Mouse (Mus musculus) adipocyte (in vitro differentiated cells): Measurements from ENCODE around the gene Chp2.

Experiments
- DNase-seq: peaks from one replicate; pipeline ENCODE4 v3.0.0-alpha.2; 2016; ENCODE audit warnings: low spot score

The Chp2 gene

DNA sequence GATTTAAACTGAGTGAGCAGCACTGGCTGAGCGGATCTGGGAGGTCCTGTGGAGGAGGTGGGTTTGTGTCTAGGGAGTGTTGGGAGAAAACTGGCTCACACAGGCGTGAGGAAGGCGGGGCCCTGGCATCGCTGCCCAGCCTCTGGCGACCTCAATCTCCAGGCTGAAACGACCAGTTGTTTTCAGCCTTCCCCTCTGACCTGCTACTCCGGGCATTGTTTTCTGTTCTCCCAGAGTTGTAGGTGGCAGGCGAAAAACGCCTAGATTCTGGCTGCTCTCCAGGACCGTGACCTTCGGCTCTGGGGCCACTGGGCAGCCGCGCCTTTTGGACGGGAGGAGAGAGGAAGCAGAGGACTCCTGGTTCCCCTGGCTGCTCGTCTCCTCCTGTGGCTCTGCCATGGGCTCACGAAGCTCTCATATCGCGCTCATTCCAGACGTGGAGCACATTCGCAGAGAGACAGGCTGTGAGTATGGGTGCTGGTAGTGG is at the start of gene Chp2:
Gene Chp2 (plus strand): TSS at position 182 of the 487 bp plus-strand sequence.
- DNase-seq = peak; percentile 55

DNA sequence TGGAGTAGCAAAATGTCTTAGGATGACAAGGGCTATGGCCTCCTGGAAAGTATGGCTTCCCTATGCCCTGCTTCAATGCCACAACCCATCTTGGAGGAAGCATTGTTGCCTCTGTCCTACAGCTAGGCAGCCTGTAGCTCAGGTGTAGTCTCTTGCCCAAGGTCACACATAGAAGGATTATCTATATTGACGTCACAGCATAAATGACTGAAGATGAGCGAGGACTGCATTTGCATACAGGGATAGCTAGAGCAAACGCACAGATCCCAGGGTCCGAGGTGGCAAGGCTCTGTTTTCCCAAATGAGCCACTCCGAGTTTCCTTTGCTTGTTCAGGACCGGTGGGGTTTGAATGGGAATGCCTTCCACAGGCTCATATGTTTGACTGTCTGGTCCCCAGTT is 48.6 kb upstream of the Chp2 start:
- no peak for DNase-seq

DNA sequence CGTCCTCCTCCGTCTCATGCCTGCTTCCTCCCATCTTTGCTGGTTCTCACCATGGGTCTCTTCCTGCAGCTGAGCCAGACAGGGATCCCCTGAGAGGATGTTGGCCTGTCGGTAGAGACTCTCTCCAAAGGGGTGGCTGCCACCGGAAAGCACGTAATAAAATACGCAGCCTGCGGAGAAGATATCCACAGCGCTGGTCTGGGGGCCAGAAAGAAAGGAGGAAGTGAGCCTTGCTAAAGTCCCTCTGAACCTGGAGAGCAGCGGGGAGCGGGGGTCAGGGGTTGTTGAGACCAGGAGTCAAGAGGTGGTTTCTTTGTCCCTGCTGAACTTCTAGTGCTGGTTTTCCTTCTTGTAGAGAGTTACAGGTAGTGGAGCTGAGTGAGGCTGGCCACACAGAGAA is 47.7 kb upstream of the Chp2 start:
- no peak for DNase-seq

DNA sequence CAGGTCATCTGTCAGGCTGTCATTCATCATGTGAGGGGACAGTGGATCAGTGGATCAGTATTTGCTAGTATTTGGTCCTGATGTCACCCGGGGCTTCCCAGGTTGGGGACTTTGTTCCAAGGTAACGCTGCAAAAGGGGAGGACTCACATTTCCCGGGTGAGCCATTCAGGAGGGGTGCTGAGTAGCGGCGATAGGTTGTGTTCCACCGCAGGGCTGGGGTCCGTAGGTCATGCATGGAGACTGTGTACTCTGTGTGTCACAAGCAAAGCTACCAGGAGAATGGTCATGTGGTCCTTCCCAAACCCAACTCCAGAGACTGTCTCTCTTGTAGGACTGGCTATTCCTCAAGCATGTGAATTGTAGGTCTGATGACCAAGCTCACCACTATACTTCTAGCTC is 38.6 kb upstream of the Chp2 start:
- DNase-seq = no peak

DNA sequence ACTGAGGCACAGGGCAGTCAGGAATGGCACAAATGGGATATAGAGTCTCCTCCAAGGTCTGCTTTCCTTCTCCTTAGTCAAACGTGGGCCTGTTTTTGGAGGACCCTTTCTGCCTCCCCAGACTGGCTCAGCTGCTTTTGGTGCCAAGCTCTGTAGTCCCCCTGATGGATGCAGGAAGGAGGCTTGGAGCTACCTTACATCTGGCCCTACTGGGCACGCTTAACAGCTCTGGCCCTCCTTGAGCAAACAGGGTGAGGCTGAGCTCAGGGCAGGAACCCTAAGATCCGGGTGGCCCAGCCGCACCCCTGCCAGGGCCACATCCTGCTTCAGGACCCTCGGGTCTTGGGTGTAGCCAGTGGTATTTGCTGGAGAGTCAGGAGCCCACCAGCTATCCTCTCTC is 34.7 kb upstream of the Chp2 start:
- no peak for DNase-seq

DNA sequence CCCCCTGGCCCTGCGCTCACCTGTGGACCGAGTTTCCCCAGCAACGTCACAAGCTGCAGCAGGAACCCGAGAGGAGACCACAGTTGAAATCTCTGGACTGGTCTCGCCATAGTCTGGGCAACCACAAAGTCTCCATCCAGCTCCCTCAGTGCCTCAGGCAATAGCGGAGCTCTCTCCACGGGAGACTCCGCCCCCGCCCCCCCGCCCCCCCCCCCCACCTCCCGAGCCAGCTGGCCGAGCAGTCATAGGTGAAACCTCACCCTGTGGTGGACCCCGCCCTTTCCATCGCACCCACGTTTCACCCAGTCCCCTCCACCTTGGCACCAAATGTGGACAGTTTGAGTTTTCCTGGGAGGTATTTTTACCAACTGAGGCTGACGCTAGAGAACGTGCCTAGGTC is 33.3 kb upstream of the Chp2 start, which contains the start of gene Ern2:
Gene Ern2 (minus strand): TSS at position 165 of the 400 bp plus-strand sequence.
- DNase-seq = no peak

DNA sequence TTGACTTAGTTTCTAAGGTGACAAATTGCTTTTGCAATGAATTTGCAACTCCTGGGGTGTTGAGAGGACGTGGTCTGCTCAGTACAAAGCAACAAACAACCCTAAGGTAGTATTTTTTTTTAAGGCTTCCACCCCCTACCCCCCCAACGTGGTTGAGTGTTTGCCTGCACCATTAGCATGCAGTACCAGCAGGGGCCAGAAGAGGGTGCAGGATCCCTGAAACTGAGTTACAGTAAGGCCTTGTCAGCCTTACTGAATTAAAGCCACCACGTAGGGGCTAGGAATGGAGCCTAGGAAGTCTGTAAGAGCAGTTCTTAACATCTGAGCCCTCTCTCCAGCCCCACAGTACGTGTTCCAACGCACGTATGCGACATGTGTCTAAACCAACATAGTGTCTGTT is 29.8 kb upstream of the Chp2 start:
- peak; percentile 16 for DNase-seq

DNA sequence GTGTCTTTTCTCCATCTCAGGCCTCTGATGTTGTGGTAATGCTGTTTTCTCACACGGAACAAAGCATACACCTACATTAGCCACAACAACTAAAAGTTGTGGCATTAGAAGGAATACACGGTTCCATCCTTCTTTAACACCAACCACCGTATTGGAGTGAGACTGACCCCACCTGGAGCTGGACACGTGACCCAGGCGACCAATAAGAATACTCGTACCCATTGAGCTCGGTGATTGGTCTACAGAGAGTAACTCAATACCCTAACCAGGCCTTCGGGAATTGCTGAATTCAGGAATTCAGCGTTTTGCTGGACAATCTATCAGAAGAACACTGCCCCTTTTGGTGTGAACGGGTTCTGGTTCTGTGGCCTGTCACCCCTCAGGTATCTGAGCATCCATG is 28.2 kb upstream of the Chp2 start:
- DNase-seq = no peak

DNA sequence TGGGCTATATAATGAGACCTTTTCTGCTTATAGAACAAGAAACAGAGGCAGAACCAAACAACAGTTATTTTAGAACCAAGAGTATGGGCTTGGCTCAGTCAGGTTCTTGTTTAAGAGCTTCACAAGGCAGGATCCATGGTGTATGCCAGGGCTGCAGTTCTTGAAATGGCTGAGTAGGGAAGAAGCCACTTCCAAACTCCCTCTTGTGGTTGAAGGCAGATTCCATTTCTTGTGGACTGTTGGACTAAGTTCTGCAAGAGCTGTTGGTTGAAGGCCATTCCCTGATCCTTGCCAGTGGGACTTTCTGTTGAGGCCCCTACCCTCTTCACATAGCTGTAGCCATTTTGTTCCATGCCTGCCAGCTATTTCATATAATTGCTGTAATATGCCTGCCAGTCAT is 25.4 kb upstream of the Chp2 start:
- DNase-seq = peak; percentile 65

DNA sequence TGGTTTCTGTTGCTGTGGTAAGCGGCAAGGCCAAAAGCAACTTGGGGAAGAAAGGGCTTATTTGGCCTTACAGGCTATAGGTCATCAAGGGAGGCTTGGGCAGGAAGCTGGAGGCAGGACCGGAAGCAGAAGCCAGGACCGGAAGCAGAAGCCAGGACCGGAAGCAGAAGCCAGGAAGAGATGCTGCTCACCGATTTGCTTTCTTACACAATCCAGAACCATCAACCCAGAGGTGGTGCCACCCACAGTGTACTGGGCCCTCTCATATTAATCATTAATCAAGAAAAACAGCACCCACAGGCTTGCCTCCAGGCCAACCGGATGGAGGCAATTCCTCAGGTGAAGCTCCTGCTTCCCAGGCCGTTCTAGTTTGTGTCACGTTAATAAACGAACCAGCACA is 22.5 kb upstream of the Chp2 start:
- no peak for DNase-seq

DNA sequence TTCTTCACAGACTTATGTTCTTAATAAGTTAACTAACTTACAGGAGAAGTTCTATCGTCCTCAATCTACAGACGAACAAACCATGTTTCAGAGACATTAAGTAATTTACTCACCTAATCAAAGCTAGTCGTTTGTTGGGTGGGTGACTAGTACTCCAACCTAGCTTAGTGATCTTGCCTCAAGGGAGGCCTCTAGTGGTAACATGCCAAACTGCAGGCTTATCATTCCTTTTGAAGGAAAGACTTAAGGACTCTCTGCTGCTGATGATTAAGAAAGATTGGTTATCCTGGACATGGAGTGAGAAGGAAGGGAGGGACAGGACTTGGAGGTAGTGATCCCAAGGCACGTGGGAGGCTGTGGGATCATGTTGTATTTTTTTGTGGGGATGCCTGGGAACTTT is 22.0 kb upstream of the Chp2 start:
- DNase-seq = peak; percentile 51

DNA sequence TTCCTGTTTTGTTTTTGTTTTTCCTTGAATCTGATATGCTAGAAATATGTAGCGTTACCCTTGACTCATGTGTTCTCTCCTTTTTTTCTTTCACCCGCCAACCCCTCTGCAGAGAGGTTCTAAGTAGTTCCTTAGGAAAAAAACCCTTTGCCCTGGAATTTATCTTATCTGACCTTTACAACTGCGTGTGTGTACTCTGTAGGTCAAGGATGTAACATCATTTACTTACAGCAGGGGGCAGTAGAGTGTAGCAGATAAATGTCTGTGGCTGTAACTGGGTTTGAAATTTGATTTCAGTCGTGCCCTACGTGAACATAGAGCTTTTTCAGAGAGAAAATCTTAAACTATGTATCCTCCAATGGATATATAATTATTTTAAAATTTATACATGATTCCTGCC is 20.0 kb upstream of the Chp2 start:
- DNase-seq = peak; percentile 31

DNA sequence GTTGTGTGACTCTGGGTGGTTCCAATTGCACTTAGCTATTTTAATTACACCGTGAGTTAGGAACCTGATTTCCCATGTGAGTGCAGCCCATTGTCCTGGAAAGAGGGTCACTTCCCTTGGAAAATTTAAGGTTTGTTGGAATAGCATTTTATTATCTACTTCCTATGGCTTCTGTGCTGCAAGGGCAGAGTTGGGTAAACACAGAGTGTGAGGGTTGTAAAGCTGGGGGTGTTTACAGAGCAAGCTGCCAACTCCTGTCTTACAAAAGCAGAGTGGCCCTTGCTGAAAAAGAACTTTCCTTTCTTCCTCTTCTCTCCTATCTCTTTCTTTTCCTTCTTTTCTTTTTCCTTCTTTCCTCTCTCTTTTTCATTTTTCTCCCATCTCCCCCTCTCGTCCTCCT is 15.4 kb upstream of the Chp2 start:
- DNase-seq = no peak

DNA sequence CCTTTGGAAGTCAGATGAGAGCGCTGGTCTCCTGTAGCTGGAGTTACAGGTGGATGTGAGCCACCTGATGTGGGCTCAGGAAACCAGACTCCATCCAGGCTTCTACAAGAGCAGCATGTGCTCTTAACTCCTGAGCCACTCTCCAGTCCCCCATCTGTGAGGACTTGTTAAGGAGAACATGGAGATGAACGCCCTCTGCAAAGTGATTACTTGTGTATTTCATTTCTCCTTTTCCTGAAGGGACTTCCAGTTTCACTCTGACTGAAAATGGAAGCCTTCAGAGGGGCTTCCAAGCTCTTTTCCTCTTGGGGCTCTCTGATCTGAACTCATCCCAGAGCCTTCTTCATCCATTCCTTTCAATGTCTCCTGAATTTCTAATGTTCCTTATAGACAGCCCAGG is 13.2 kb upstream of the Chp2 start:
- no peak for DNase-seq

DNA sequence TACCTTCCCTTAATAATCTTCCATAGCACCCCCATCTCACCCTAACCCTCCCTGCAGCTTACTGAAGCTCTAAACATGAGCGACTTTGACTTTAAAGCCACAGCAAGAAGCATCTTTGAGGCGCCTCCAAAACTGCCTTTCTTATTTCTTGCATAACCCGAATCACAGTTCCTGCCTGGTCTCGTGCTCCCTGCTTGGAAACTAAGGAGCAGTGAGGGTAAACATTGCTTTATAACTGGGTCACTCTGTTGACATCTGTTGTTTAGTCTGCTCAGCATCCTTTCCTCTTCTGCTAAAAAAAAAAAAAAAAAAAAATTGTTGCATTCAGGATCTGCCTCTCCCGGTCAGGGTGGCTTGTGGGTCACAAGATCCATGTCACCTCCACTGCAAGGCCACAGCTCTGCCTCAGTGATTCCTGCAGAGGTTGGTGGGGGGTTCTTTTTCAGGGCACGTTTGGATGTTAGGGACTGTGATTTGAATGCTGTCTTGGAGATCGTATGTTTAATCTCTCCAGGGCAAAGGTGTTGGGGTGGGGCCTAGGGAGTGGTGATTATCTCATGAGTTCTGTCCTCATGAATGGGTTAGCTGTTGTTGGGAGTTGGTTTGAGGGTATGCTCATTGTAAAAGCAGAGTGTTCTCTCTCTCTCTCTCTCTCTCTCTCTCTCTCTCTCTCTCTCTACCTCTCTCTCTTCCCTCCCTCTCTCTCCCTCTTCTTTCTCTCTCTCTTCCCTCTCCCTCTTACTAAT is 10.8 kb upstream of the Chp2 start:
- no peak for DNase-seq

DNA sequence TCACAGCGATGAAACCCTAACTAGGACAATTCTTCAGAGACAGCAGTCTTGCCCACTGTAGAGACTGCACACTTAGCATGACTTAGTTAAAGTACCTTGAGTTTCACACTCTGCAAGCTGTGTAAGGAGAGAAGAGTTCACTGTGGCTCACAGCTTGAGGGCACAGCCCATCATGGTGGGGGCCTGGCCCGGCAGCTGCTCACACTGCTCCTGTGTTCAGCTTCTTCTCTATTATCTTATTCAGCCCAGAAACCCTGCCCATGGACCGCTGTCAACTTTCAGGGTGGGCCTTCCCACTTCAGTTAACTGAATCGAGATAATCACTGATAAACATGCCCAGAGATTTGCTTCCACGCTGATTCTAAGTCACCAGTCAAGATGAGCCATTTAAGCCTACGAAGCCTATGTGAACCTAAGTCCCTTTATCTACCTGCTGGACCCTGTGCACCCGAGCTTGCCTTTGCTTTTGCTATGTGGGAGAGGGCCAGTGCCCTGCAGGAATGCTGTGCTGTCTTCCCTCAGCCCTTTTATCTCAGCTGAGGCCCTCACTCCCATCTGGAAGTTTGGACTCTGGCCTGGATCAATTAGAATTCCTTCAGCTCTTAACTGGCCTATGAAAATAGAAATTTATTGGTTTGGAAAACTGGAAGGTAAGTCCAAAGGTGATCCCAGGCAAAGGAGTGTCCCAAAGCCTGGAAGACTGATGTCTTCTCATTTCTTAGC is 6.9 kb downstream of the Chp2 start:
- no peak for DNase-seq

DNA sequence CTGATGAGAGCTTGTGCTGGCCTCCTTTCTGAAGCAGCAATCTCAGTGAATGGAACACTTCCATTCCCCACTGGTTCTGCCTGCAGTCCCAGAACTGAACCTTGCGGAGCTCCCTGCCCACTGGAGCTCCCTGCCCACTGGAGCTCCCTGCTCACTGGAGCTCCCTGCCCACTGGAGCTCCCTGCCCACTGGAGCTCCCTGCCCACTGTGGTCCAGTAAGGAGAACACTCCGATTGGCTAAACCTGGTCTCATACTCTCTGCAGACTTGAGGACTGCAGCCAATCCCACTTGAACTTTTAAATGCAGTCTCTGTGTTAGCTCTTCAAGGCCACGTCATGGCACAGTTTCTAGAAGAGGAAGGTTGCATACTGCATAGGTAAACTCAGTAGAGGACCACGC is 7.4 kb downstream of the Chp2 start:
- DNase-seq = no peak

DNA sequence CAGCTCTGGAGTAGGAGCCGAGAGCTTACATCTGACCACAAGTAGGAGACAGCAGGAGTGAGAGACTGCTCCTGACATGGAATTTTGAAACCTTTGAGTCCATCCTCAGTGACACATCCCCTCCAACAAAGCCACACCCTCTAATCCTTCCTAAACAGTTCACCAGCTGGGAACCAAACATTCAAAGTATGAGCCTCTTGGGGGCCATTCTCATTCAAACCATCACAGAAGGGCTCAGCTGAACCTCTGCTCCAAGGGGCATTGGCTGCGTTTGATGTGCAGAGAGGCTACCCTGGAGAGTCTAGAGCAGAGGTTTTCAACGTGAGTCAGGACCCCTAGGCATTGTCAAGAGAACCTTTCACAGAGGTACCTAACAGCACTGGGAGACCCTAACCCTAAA is 10.0 kb downstream of the Chp2 start:
- DNase-seq = no peak

DNA sequence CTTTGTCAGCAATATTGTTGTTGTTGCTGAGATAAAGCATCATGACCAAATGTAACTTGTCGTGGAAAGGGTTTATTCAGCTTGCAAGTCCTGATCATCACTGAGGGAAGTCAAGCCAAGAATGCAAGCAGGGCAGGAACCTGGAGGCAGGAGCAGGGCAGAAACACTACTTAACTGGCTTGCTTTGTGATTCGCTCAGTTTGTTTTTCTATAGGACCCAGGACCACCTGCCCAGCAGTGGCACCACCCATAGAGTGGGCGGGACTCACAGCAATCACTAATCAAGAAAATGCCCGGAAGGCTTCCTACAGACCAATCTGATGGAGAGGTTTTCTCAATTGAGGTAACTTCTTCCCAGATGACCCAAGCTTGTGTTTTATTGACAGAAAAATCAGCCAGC is 10.6 kb downstream of the Chp2 start:
- no peak for DNase-seq

DNA sequence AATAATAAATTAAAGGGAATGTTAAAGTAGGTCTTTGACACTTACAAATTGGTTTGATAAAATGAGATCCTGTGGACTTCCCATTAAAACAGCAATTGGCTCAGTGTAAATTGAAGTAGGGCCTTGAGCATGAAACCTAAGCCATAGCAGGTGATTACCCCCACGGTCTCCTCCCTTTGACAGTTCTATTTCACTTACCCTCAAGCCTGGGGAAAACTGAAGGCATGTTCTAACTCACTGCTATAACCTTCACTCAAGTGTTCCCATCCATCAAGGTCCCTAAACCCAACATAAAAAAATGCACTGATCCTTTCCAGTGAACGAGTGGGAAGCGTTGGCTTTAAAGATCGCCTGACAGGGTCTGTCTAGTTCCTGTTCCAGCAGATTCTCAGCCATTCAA is 11.6 kb downstream of the Chp2 start:
- DNase-seq = no peak

DNA sequence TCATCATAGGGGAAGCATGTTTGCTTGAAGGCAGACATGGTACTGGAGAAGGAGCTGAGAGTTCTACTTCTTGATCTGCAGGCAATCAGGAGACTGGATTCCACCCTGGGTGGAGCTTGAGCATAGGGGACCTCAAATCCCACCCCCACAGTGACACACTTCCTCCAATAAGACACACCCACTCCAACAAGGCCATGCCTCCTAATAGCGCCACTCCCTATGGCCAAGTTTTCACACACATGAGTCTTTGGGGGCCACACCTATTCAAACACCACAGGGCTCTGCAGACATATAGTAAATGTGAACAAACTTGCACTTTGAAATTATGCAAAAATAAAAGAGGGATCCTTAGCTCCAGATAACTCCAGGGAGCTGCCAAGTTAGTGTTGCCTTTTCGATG is 19.6 kb downstream of the Chp2 start:
- no peak for DNase-seq

DNA sequence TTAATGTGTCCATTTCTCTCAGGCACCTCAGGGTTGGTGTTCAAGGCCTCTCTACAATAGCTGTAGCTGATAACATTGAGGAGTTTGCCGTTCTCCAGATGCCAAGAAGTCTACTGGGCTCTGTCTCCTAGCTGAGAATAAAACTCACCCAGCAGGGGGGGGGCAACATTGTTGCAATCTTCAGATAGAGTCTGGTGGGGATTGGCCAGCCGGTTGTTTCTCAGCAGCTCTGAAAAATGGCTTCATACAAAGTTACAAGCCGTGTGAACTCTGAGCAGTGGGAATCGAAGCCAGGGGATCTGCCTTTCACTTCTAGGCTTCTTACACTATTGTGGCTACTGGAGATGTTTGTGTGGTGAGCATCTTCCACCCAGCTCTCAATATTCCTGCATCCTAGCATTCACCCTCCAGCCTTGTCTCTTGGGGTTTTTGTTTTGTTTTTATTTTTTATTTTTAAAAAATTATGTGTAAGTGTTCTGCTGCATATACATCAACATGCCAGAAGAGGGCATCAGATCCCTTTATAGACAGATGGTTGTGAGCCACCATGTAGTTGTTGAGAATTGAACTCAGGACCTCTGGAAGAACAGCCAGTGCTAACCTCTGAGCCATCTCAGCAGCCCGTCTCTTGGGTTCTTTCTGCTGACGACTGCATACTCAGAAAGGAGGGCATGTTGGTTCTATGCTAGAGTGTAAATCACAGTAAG is 21.3 kb downstream of the Chp2 start:
- no peak for DNase-seq

DNA sequence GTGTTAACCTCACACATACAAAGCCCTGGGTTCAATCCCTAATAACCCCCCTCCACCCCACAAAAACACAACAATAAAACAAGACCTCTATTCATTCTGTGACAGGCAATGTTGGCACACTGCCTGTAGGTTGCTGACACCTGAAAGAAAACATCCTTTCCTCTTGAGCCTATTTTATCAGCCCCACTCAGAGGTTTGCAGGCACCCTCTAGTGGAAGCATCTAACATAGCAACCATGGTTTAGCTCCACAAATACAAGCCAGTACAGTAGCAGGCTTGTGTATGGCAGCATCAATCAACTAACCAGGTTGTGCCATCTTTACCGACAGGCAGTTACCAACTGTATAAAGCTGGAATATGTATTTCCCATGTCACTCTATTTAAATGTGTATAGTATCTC is 23.0 kb downstream of the Chp2 start:
- DNase-seq = peak; percentile 38
